Mouse (Mus musculus) c-Kit-positive CD71-positive TER-119-positive erythroid progenitor cells, embryonic 14.5 days (primary cell): Measurements from ENCODE around the gene Adh1.

Experiments used
- DNase-seq: peaks from one replicate; pipeline ENCODE4 v3.0.0-alpha.2; 2013; ENCODE audit warnings: low spot score

Adh1 gene

DNA sequence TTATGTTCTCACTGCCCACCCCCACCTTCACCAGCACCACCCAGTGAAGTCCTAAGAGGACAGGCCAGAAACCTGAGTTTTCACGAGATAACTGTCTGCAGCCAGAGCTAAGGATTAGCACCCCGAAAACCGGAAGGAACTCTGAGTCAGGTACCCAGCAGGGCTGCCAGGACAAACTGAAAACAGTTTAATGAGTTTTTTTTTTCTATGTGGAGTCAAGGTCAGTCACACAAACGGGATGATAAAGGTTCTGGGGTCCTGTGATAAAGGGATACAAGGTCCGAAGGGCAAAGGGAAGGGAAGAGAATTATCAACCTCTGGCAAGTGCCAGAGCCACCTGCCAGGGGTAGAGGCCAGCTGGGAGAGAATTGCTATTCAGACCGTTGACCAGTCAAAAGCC is 19.4 kb upstream of the Adh1 start:
- DNase-seq = no peak

DNA sequence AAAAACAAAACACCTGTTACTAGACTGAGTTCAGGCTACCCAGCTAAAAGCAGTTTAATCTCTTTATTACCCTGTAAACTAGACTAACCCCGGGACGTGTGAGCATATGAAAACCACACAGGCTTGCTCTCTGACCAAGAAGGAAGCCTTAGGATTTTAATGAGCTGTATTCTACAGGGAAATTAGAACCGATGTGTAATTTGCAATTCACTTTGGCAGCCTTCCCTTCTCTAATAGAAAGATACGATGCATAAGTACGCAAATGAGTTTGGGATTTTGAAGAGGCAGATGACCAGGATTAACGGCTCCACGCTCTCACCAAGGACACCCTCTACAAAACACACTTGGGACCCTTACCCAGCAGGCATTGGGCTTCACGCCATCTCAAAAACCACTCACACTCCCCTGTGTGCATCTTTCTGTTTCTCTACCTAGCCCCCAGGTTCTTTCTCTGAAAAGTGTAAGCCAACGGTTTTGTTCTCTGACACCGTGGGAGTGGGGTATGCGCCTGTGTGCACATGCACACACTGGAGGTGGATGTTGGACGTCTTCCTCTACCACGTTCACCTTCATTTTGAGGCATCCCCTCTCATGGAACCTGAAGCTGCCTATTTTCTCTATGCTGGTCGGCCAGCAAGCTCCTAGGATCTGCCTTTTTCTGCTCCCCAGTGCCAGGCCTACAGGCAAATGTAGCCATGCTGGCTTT is 18.6 kb upstream of the Adh1 start:
- DNase-seq = no peak

DNA sequence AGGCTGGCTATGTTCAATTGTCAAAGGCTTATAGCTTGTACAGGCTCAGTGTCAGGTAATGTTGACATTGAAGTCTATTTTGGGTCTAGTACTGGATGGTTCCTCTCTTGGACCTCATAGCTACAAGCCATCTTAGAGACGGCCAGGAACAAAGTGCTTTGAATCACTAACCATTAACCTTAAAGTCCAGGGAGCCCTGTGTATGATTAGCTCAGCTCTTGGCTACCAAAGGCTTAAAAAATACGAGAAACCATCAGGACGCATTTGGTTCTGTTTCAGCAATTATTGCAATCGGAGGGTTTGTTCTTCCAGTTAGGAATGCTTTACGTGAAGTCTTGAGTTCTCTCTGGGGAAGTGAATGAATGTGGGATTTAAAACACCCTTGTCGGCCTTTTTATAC is 17.9 kb upstream of the Adh1 start:
- DNase-seq = no peak

DNA sequence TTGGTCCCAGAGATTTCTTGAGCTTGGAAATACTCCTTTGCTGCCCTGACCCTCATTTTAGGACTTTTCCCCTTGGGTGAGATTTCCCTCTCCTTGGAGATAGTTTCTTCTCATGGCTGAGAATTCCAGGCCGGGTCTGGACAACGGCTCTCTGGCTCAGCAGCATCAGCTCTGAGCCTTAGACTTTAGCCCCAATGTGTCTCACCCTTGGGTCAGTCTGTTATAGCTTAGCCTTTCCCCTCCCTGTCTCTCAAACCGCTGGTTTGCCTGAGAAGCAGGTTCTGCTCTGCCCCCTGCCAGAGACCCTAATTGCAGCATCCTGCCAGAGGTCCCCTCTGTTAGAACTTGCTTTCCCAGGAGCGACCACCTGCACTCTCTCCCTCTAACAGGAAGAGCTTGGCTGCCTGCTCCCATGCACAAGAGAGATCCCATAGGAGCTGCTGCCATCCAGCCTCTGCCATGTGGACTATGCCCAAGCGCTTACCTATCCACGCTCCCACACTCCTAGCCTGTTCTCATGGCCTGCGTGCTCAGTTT is 16.4 kb upstream of the Adh1 start:
- no peak for DNase-seq

DNA sequence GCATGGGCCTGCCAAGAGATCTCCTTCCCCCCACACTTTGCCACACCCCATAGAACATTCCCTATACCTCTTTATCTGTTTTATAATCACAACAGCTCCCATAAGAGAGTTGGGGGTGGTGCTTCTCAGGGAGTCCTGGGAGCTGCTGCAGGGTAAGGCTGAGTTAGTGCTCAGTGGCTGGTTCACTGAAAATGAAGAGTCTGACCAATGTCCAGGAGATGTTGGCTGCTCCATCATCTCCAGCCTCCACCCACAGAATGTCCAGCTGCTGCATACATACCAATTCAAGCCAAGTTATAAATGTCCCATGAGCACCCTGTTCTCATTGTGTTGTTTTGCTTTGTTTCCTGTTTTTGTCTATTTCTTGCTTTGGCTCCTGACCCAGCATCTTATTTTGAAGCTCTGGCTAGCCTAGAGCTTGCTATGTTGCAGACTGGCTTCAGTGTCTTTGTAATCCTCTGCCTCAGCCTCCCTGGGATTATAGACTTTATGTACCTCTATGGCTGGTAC is 14.2 kb upstream of the Adh1 start:
- no peak for DNase-seq

DNA sequence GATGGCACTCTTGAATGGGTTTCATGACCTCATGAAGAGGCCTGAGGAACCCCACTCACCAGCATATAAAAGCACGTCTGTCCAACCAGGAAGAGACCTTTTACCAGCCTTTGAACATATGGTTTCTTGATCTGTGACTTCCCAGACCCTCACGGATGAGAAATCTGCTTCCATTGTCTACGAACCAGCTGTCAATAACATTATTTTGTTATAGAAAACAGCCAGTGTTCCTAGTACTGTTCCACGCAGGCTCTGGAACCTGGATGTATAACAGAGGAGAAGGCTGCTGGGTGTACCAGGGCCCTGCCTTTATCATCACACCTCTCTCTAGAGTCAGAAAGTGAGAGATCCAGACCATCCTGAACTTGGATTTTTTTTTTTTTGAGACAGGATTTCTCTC is 13.6 kb upstream of the Adh1 start:
- no peak for DNase-seq

DNA sequence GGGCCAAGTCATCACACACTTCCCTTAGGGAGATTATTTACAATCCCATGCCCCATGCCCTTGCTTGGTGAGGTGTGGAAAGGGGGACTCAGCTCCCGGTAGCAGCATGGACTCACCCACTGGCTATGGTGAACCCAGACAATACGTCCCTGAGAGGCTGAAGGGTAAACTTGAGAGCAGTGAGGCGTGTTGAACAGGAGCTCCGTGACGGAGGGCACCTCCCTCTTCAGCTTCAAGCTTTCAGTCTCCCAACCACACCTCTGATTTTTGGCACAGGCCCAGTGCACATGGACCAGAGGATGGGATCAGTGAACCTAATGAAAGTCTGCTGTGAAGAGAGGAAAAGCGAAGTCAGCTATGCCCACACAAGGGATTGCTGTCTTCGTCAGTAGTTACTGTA is 12.8 kb upstream of the Adh1 start:
- no peak for DNase-seq

DNA sequence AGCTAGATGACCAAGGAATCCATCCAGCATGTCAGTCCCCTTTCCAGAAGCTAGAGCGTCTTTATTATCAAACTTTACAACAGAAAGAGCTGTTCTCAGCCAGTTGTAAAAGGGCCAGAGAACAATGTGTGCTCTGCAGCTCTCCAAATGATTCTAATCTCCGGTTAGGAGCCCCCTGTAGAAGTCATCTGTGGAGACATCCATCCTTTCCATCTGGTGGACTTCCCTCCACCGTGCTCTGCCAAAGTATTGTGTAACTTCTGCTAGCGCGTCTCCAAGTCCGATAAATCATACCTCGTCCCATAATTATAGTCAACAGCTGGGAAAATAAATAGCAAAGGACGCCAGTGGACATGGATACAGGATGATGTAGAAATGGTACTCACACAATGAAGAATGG is 12.0 kb upstream of the Adh1 start:
- no peak for DNase-seq

DNA sequence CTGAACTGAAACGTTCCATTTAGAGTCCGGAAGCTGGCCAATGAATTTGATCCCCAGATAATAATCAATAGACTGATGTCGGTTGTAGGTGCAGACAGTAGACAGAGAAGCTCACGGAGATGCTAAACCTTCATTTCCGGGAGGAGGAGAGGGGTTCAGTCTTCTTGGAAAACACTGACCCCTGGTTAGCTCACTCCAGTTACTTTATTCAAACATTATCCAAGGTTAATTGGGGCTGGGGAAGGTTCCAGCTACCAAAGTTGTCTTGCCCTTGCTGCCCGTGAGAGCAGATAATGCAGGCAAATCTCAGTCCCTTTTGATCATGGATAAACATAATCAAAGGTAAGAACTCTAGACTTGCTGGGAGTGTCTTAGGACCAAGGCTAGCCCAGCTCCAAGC is 9.6 kb upstream of the Adh1 start:
- no peak for DNase-seq

DNA sequence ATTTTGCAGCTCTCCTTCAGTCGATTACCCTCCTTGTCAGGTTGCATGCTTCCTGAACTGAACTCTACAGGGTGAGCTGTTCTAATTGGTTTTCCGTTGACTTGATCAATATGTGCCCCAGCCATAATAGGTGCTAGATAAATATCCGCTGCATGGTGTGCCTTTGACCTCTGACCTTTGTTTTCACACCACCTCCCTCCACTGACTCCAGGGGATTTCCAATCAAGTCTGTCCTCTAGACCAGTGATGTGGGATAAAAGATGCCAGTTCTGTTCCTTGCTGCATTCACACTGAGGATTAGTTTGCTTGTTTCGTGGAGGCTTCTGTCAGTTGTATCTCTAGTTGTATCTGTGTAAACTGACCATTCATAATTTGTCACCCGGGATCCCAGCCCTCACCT is 6.6 kb upstream of the Adh1 start:
- no peak for DNase-seq

DNA sequence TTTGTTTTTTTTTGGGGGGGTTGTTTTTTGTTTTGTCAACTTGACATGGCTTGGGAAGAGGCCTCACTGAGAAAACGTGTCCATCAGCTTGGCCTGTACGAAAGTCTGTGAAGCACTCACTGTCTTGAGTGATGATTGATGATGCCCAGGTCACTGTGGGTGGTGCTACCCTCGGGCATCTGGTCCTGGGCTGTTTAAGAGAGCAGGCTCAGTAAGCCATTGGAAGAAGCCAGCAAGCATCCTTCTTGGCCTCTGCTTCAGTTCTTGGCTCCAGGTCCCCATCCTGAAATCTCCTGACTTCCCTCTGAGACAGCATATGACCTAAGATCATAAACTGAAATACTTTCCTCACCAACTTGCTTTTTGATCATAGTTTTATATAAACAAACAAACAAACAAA is 5.4 kb upstream of the Adh1 start:
- no peak for DNase-seq

DNA sequence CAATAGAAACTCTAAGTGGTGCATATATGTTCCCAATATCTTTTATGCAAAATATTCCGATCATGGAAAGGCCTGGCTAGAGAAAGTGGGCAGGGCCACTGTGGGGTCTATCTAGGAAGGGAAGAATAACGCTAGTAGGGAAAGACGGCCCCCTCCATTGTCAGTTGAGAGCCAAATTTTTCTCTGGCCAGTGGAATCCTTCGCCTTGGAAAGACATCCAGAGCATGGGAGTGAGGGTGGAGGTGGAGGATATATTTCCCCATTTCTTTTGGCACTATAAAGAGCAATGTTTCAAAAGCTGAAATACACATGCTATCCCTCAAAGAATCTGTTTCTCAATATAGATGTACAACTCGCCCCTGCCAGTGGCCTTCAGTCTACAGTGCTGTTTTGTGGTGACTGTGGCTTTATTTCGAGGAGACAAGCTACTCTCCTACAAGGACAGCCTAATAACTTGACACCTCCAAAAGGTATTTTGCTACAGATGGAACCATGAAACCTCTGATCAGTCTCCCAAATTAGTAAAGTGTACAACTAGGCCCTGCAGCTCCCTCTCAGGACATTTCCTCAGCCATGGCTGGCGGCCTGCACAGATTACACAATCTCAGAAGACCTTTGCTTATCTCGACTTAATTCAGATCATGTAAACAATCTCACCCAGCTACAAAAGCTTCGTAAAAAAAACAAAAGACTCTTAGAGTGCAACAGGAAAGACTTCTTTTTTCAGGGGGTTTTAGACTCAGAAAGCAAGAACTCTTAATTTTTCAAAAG is 4.8 kb upstream of the Adh1 start:
- no peak for DNase-seq

DNA sequence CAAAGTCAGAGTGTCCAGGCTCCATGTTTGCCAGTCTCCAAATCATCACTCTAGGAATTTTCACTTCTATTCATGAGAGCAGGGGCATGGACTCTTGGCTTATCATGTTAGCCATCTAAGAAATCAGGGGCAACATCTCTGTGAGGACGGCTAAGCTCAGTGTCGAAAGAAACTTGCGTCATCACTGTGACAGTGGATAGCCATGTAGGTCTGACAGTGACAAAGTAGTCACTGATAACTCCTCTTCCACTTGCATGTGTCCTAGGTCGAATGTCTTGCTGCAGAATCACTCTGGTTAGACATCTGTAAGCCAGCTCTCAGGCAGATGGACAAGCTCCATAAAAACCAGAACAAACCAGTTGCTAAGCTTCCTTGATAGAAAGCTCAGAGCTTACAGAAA is 1.8 kb downstream of the Adh1 start:
- no peak for DNase-seq

DNA sequence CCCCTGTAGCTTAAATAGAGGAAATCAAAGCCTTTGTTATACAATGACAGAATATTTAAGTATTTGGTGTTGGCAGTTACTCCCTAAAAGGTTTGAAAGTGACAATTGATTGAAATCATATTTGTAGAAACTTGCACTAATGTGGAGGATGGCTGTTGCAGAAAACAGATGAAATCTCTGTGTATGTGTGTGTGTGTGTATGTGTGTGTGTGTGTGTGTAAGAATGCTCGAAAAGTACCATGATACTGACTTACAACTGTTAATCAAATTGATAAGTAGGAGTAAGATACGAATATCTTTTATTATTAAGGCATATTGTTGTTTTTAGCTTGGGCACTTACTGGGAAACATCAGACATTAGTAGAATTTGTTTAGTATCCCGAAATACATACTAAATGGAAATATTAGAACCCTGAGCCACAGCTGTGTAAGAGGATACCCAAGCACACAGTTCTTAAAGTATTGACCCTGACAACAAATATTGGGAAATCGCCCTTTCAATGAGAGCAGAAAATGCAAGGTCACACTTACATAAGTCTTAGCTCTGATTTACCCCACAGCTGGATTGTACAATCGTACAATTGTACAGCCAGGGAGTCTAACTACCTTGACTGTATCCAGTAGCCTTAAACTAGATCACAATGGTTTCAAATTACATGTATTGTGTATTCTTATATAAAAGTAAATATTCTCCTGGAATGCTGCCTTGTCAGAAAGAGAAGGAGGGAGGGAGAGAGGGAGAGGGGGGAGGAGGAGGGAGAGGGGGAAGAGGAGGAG is 2.6 kb downstream of the Adh1 start:
- no peak for DNase-seq

DNA sequence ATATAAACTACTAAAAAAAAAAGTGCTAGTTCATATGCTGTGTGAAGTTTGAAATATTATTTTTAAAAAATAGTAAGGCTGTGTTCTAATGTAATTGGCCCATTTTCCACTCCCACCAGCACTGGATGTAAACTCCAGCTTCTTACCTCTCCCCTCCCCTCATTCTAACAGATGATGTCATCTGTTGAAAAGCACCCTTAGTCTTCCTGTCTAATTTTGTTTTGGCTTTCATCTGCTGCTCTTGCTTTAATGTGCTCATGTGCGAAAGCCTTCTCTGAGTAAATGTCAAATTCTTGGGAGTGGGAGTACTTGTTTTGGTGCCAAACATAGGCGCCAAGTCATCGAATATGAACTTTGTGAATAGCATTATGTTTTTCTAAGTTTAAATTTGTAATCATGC is 3.9 kb downstream of the Adh1 start:
- DNase-seq = no peak

DNA sequence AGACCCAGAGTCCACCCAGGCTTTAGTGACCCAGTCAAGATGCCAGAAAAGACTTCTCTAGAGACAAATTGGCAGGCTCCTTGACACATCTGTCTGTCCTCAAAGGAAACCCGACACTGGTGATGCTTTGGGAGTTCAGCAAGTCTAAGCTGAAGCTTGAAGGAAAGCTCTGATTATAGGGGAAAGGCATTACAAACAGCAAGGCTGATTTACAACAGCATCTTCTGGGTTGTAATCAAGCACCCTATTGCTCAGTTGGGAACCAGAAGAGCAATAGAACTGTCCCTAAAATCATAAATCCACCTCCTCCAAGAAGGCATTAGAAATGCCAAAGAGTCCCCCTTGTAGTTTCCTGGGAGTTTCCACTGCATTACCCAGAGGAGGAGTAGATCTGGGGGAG is 9.7 kb downstream of the Adh1 start:
- DNase-seq = no peak

DNA sequence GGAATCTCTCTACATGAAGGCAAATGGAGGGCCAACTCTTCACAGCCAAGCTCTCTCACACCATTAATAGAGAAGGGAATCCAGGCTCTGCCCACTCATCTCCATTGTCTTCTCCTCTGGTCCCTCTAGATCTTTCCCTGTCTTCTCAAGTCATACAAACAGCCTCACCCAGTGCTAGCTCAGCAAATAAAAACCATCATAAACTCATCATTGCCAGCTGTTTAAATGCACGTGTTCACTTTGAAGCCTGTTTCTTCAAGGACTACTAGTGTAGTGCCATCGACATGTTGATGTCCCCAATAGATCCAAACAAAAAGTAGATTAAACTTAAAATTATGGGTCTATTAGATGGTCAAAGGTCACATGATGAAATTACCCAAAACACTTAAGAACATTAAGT is 10.5 kb downstream of the Adh1 start:
- no peak for DNase-seq

DNA sequence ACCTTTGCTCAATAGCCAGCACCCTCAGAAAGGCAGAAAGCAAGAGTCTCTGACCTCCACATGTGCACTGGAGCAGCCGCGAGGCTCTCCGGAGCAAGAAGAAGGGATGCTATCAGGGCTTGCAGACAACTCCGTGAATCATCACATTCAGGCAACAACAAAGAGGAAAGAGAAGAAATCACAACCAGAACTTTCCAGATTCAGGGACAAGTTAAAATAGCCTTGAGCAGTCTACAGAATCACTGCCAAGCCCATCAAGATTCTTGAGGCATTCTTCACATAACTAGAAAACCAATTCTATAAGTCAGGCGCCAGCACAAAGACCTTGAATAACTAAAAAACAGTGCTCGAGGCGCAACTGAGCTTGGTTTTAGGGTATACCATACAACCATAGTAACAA is 12.3 kb downstream of the Adh1 start:
- no peak for DNase-seq

DNA sequence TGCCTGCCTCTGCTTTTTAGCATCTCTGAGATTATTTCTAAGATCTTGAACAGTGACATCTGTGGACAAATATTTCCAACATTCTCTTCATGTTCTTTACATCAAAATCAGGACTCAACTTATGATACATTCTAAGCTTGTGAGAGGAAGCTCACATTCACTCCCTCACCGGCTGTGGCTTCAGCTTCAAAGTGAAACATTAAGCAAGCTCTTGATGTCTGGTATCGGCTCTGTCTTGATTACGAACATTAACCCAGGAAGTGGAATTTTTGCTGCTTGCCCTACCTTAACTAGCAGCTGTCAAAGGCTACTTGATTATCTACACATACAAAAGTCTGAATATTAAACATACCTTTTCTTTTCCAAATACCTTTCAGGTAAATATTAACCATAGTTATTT is 14.3 kb downstream of the Adh1 start:
- DNase-seq = no peak

DNA sequence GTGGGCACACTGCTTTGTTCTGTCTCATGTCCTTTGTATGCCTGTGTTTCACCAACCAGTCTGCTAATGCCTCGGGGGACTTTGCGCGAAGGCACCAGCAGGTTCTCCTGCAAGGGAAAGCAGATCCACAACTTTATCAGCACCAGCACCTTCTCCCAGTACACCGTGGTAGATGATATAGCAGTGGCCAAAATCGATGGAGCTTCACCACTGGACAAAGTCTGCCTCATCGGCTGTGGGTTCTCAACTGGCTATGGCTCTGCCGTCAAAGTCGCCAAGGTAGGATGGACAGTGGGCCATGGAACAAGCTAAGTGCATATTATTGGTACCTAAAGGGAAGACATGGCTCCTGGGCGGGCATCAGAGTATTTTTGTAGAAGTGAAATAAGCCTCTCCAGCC is 21.8 kb downstream of the Adh1 start:
- DNase-seq = no peak

DNA sequence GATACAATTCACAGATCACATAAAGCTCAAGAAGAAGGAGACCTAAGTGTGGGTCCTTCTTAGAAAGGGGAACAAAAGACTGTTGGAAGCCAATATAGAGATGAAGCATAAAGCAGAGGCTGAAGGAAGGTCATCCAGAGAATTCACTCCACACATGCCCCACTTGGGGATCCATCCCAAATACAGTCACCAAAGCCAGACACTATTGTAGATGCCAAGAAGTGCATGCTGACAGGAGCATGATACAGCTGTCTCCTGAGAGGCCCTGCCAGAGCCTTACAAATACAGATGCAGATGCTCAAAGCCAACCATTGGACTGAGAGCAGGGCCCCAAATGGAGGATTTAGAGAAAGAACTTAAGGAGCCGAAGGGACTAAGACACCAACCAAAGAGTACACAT is 23.0 kb downstream of the Adh1 start:
- DNase-seq = no peak

DNA sequence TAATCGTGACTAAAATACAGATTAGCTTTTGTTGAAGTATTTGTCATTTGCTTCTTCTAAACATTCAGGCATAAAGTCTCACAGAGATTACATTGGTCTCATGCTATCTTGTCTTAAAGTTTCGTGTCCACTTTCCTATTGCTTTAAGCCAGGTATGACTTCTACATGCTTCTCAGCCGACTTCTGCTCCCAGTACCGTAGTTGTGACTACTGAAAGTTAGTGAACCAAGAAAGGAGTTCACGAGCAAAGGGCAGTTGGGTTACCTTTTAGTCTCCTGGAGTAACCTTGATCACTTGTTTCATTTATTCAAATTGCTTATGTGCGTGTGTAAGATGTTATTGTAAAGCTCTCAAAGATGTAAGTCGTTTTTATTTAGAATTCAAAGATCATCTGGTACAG is 25.2 kb downstream of the Adh1 start:
- DNase-seq = no peak

DNA sequence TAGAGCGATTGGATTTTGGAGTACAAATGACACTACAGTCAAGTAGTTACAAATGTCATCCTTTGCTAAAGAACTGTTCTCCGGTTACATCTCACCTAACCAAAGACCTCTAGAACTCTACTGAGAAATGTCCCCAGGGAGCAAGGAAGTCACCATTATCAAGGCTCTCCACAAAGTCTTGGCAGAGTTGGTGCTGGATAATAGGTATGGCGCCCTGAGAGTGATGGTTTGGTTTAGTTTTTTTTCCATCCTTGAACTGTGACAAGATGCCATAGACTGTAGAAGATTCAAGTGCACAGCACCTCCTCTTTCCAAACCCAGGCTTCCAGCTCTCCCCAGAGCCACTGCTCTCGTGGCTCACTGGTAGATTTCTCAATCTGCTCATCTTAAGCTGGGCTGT is 26.9 kb downstream of the Adh1 start:
- no peak for DNase-seq
